Mouse (Mus musculus): Measurements from ENCODE around the gene Fuz.

Fuz gene

DNA sequence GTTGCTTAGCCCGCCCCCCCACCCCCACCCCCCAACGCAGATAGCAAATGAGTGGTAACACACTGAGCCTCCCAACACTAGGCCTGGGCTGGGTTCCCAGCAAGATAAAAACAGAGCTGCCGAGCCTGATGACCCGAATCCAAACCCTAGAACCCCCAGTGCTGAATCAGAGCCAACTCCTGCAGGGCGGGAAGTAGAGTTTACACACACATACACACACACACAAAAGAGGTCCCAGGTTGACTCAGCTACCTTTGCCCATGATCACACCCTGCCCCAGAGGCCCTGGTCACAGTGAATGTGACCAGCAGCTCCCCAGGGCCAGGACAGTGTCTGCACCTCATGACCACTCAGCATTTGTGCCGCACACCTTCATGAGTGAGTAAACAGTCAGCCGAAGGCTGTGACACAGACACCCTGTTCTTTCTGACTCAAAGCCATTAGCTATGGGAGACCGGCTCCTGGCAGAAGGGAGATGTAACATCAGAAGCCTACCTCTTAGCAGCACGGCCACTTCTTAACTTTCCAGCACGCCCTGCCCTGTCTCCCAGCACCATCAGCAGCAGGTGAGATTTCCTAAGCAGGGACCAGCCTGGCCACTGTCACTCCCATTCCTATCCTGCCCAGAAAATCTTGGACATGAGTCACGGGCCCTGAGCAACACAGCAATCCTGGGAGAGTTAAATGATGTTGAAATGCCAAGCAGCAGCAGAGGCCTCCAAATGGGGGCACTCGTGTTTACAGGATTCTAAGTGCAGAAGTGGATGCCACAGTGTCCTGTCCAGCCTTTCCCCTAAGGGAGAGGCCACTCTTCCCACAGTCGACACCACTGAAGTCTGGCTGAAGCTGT is 7.4 kb upstream of the Fuz start:
- DNase-seq (ENCODE audit: low spot score in 2 of 2), result no peak

DNA sequence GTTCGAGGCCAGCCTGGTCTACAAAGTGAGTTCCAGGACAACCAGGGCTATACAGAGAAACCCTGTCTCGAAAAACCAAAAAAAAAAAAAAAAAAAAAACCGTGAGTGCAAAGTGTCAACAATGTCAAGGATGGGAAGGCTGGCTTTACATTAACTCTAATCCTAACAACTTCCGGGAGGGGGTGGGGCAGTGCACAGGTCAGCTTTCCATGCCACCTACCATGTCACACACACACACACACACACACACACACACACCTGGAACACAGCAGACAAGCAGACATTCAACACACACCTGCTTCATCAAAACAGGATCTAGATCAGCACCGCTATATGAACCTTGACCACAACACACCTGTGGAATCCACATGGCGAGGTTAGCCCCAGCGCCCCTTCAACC is 5.7 kb upstream of the Fuz start:
- no peak for DNase-seq (ENCODE audit: low spot score in 2 of 2)

DNA sequence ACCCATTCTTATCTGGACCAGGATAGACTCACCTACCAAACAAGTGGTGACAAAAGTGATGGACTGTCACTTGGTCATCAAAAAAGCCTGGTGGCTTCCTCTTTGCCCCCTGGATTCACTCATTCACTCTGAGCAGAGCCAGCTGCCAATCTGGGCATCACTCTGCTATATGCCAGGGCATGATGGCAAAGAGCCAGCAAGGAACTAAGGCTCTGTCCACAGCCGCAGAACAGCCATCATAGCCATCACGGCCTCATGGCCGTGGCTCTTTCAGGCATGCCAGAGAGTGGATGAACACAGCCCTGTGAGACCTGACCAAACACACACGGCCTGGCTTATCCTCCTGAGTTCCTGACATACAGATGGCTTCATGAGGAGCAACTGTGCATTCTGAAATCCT is 5.1 kb upstream of the Fuz start:
- no peak for DNase-seq (ENCODE audit: low spot score in 2 of 2)

DNA sequence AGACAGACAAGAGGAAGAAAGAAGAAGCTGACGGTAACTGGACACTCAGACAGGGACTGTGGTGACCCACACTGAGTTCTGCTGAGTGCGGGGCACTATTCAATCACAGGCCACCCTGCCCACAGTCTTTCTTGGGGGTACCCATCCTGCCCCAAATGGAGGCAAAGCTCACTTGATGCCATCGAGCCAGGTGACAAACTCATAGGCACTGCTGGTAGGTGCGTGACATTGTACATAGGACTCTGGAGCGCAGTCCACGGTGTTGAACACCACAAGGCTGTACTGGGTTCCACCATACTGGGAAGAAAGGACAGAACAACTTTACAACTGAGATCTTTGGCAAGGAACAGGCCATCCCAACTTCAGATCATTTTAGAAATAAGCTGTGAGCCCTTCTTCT is 4.3 kb upstream of the Fuz start:
- no peak for DNase-seq (ENCODE audit: low spot score in 2 of 2)

DNA sequence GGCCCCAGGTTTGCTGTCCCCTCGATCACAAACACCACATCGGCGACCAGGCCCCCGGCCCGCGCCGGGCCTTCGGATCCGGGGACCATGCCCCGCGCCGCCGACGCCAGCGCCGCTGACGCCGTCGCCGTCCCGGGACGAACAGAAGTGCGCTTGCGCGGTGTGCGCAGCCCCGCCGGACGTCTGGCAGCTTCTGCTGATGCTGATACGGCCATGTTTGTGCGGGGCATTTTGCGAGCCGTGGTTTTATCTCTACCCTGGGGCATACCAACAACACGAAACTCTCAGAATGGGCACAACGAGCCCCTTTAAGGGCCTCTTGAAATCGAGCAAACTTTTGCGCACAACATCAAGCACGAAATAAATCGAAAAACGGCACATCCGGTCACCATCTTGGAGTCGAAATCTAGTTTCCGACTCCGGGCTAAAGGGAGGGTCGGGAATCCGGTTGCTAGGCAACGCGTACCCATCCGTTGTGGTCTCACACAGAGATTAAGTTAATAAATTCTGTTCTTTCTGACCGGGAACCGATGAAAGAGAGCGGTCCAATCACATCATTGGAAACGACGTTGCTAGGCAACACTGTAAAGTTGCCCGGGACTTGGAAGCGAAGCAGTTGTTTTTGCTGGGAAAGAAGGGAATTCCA is 3.5 kb upstream of the Fuz start, which contains the start of gene Med25:
TSS of gene Med25 (minus strand) at position 437 of the 646 bp plus-strand sequence.
- DNase-seq (ENCODE audit: low spot score in 2 of 2), result peak; percentile 94 to 95

DNA sequence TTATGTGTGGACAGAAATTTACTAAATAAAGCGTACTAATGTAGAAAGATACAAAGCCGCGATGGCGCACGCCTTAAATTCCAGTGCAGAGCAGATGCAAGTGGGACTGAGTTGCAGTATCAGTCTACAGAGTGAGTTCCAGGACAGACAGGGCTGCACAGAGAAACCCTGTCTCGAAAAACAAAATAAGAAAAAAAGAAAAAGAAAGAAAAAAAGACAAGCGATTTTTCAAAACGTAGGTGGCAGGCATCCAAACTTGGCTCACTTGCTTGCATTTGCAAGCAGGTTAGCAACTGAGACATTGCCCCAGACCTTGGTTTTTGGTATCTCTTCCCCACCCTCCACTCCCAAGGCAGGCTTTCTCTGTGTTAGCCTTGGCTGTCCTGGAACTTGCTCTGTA is 2.7 kb upstream of the Fuz start:
- DNase-seq (ENCODE audit: low spot score in 2 of 2), result no peak

DNA sequence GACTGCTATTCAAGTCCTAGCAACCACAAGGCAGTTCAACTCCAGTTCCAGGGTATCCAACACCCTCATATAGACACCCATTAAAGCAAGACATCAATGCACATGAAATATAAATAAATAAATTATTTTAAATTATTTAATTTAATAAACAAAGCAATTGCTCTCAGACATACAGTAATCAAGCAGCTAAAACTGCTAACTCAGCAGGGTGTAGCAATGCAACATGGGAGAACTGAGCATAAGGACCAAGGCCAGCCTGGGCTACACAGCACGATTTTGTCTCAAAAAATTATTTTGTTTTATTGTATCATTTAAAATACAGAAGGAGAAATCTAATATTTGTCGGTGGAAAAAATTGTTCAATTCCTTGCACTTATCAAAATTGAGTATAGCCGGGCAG is 1.7 kb upstream of the Fuz start:
- no peak for DNase-seq (ENCODE audit: low spot score in 2 of 2)

DNA sequence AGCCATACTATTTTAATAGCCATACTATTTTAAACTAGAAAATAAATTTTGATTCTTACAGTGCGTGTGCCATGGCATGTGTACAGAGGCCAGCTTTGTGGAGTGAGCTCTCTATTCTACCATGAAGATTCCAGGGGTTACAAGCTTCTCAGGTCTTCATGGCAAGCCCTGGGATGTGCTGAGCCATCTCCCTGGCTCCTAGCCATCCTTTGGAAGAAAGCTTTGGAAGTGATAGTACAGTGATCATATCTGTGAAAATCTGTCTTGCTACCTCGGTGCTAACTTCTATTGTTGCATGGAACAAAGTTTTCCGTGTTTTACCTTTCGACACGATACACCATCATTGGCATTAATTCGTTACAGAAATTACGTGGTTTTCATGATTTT is 680 bp upstream of the Fuz start:
- DNase-seq (ENCODE audit: low spot score in 2 of 2), result no peak

DNA sequence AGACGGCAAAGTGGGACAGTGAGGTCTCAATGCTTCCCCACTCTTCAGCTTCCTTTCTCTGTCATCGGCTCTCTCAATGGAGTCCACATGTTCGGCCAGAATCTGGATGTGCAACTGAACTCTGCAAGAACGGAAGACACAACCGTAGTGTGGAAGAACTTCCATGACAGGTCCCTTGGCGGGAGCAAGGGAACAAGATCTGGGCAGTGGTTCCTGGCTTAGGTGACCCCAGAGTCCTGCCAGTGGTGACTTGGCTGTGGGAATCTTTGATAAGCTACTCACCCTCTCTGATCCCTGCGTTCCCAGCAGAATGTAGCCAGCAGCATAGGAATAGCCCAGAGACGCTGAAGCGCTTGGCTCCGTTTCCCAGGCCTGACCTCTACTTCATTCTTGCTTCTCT is 620 bp downstream of the Fuz start:
- no peak for DNase-seq (ENCODE audit: low spot score in 2 of 2)

DNA sequence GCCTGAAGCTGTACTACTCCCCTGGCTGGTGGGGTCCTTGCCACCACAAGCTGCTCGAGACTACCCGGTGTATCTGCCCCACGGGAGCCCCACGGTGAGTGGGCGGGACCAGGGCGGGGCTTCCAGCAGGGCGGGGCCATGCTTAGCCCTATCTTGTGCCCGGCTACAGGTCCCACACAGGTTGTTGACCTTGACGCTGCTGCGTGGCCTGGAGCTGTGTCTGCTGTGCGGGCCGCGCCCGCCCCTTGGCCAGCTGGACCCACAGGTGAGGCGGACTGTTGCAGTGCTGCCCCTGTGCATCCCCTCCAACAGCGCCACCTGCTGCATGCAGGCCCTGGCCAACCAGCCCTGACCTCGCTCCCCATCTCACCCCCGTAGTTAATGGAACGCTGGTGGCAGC is 2.7 kb downstream of the Fuz start:
- DNase-seq (ENCODE audit: low spot score in 2 of 2), result no peak

DNA sequence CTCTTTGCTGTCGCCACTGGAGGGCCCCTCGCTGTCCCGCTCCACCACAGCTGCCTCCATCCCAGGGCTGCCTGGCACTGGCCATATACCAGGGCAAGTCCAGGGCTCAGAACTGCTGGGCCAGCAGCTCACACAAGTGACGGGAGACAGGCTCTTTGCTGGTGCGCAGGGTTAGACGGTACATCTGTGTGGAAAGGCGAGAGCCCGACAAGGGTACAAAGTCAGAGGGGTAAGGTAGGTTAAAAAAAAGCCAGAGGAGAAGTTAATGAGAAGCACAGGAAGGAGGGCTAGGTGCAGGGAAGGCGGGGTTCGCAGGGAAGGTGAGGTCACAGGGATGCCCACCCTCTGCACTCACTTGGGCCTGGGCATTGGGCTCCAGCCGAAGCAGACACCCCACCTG is 4.8 kb downstream of the Fuz start:
- no peak for DNase-seq (ENCODE audit: low spot score in 2 of 2)

DNA sequence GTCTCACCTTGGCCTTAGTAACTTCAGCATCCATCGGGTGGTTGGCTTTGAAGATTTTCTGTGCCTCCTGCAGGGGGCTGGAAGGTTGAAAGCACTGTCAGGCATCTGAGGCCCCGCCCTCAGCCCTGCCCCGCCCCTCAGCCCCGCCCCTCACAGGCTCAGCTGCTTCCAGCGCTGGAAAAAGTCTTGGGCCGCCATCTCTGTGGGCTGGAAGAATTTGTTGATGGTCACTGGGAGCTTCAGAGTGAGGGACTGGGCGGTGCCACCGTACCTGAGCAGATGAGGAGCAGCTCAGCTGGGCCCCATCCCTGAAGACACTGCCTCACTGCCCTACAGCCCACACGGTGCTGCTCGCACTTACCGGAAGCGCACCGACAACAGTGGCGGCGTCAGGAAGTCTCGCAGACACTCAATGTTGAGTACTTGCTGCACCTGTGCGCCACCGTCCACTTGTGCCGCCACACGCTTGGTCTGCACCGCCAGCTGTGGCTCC is 5.4 kb downstream of the Fuz start:
- DNase-seq (ENCODE audit: low spot score in 2 of 2), result no peak

DNA sequence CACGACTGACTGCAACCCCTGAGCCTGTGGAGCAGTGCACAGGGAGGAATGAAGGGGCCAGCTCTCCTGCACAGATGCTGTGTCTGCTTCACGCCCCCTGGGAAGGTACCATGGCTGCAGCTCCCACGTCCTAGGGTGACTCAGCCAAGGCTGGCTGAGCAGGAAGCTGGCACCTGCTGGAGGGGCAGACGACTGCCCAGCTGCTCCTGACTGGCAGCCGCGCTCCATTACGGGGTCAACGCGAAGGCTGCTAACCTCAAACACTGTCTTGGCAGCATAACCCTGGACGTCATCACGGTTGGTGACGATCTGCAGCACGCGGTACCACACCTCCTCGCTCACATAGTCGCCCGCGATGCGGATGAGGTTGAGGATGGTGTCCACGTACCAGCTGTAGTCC is 9.6 kb downstream of the Fuz start:
- no peak for DNase-seq (ENCODE audit: low spot score in 2 of 2)

DNA sequence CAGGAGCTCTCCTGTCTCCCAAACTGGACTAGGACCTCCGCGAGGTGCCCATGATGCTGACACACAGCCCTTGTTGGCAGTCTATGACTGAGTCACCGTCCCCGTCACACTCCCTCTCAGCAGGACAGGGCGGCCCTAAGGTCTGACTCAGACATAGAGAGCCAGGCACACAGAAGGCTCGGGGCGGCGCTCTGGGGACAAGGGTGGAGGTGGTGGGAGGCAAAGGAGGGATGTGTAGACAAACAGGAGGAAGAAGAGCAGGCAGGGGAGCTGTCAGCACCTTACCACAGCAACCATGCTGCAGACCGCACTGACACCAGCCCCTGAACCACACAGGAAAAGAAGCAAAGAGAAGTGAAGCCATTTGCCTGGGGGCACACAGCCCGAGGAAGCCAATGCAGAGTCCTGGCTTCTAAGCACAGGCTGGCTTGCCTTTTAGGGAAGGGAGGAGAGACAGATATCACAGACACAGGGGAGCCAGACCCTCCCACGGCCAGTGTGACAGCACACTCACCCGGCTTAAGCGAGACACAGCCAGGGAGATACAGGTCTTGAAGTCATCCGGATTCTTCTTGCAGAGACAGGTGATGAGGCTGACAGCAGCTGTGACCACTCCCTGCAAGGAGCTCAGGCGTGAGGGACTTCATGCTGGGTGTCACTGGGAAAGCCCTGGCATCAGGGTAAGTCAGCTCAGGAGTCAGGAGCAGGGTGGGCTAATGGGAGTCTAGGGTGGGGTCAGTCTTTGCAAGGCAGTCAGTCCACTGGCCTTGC is 13.0 kb downstream of the Fuz start:
- DNase-seq (ENCODE audit: low spot score in 2 of 2), result no peak

DNA sequence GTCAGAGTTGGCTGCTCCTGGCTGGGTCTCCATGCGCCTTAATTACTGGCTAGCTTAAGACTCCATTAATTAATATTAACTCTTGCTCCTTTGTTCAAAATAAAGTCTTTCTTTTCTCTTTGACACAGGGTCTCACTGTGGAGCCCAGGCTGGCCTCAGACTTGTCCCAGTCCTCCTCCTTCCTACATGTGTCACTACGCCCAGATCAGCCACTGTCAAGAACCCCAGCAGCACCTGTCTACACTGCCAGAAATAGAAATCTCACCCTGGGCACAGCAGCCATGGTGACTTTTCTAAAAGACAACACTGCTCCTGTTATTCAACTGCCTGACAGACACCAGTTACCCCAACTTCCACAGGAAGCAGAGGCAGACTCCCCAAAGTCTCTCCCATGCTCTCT is 18.5 kb downstream of the Fuz start:
- DNase-seq (ENCODE audit: low spot score in 2 of 2), result no peak

DNA sequence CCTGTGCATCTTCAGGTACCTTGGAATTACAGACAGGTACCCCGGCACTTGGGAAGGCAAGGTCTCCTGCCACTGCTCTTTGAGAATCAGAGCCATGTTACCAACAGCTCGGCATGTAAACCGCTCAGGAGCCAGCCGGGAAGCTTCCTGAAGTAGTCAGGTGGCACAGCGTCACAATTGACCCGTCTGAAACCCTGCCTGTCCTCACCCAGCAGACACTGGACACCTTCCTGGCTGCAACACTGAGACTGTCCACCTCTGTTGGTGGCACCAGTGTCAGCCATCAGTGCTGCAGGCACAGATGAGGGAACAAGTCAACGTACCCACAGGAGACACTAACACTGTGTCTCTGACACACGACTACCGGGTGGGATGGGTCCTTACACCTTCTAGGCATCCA is 19.4 kb downstream of the Fuz start:
- no peak for DNase-seq (ENCODE audit: low spot score in 2 of 2)

DNA sequence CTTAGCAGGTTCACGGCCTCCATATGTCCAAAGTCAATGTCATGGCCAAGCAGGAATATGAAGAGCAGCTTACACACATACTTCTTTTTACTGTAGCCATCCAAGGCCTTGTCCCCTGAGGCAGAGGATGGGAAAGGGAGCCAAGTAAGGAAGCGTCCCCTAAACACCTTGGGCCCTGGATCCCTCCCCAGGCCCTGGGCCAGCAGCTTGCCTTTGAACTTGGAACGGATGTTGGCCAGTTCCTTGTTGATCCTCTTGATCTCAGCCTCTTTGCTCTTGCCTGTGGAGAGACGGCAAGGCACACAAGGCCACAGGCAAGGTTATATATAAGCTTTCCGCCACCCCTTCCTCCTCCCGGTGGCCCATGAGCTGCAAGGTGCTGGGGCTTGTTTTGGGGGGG is 20.3 kb downstream of the Fuz start:
- DNase-seq (ENCODE audit: low spot score in 2 of 2), result no peak

DNA sequence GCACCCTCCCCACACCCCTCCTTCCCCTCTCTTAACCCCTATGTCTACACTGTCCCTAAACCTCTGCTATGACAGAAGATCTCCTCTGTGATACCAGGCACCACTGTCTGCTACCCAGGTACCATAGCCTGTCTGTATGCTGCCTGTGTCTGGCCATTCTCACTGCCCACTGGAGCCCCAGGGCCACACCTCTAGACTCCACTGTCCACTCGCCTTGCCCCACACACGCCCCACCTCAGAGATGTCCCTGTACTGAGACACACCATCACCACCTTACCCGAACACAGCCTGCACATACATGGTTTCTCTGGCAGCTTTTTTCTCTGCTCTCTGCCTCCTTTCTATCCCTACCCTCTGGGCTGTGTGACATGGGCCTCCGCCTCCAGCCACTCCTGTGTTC is 21.0 kb downstream of the Fuz start:
- DNase-seq (ENCODE audit: low spot score in 2 of 2), result no peak

DNA sequence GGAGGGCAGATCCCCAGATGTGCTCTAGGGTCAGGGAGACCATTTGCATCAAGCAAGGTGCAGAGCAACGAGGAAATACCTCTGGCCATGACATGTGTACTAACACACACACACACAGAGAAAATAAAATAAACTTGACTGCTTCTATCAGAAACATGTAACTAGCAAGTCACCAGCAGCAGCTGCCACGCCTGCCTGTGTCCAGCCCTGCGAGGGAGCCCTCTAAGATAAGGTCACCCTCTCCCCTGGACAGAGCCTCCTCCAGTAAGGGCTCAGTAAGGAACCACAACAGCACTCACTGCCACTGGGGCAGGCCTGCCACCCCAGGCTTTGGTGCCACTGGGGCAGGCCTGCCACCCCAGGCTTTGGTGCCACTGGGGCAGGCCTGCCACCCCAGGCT is 22.3 kb downstream of the Fuz start:
- DNase-seq (ENCODE audit: low spot score in 2 of 2), result no peak

DNA sequence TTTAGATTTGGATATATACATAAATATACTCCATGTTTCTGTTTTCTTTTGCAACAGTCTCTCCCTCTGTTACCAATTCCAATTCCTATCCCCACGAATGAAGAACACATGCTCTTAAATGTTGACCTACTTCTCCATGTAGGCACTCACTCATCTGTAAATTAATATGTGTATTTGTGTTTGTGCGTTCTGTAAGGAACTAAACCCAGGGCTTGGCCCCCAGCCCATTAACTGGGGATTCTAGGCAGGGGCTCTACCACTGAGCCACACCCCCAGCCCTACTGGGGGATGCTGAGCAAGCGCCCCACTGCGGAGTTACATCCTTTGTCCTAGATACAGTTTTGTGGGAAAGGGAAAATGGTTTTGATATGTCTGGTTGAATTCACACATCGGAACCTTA is 23.2 kb downstream of the Fuz start:
- DNase-seq (ENCODE audit: low spot score in 2 of 2), result no peak

DNA sequence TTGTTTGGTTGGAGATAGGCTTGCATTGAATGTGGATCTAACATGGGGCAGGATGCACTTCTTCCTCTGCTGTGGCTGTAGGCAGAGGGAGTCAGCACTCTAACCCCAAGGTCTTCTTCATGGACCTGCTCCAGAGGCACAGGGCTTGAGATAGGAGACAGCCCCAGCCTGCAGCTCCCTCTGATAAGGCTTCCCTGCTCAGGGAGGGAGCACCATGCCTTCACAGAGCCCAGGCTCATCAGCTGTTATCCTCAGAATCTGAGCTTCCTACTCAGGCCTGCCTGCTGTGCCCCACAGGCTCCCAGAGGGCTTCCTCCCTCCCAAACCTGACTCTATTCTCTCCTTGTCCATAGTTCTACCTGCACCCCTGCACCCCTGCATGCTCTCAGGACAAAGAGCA is 26.7 kb downstream of the Fuz start:
- no peak for DNase-seq (ENCODE audit: low spot score in 2 of 2)

DNA sequence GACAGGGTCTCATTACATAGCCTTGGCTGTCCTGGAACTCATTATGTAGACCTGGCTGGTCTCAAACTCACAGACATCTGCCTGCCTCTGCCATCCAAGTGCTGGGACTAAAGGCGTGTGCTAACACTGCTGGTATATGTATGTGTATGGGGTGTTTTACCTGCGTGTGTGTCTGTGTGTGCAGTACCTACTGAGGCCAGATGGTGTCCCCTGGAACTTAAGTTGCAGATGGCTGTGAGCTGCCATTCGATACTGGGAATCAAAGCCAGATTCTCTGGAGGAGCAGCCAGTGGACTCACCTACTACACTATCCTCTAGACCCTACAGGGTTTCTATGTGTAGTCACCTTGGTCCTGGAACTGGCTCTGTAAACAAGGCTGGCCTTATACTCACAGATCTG is 29.6 kb downstream of the Fuz start:
- DNase-seq (ENCODE audit: low spot score in 2 of 2), result no peak

DNA sequence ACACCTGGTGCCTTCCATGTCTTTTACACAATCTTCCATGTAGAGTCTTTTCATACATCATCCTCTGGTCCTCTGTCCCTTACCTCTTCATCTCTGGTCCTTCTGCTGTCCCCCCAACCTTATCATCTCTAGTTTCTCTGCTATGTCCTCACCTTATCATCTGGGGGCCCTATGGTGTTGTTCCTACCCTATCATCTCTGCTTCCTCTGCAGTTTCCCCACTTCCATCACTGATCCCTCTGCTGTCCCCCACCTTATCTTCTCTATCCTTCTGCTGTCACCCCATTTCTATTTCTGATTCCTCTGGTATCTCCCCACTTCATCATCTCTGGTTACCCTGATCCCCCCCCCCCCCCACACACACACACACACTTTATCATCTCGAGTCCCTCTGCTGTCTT is 32.7 kb downstream of the Fuz start:
- no peak for DNase-seq (ENCODE audit: low spot score in 2 of 2)

Measured in right cerebral cortex, postnatal 36 days (tissue).